Mouse (Mus musculus): ENCODE measurements around the gene Psapl1. TPM values are rescaled to one million over a fixed set of nuclear protein-coding genes. Genes with fewer than 3 reads are reported as not detected.
"Not testable (repeated sequence)": the region's sequence is repeated elsewhere in the genome, so short reads cannot be mapped to it uniquely, and the experiment has no call there.

The Psapl1 gene
- polyA plus RNA-seq, 1 experiment: 25.6 TPM

- no peak overlapping the region for H3K4me3 ChIP-seq (replicated peaks; ENCODE audit: extremely low read depth, low read depth, low read length)
- TF ChIP-seq POLR2A (IDR thresholded peaks at IDR 0.05; ENCODE audit: borderline replicate concordance, extremely low read depth, low read depth, low read length) (no peak), CTCF (IDR thresholded peaks at IDR 0.05; ENCODE audit: insufficient read depth, low read length) (no peak)
- WGBS: 70% methylated on average over 7 of the region's 7 CpGs
- no peak for DNase-seq
- no peaks in the 10 kb centered on the region for H3K4me1 ChIP-seq (ENCODE audit: control insufficient read depth, insufficient read depth, low read length)
These were observed 22.0 kb downstream of the Psapl1 start for GRCm38 (mm10) chr5:36225855-36226254.

GRCm38 (mm10) chr5:36226296-36226695, 22.5 kb downstream of the Psapl1 start:
- DNase-seq: no peak
- WGBS: 42% methylated on average over 11 of the region's 11 CpGs
- no peak for TF ChIP-seq CTCF (IDR thresholded peaks at IDR 0.05; ENCODE audit: insufficient read depth, low read length)
- TF ChIP-seq POLR2A (IDR thresholded peaks at IDR 0.05; ENCODE audit: borderline replicate concordance, extremely low read depth, low read depth, low read length): no peak
- no peaks in the 10 kb centered on the region for H3K4me1 ChIP-seq (ENCODE audit: control insufficient read depth, insufficient read depth, low read length)
- H3K4me3 ChIP-seq (replicated peaks; ENCODE audit: extremely low read depth, low read depth, low read length): no peak overlapping the region

GRCm38 (mm10) chr5:36228405-36229370, 24.9 kb downstream of the Psapl1 start:
- TF ChIP-seq CTCF (IDR thresholded peaks at IDR 0.05; ENCODE audit: insufficient read depth, low read length): no peak
- TF ChIP-seq POLR2A (IDR thresholded peaks at IDR 0.05; ENCODE audit: borderline replicate concordance, extremely low read depth, low read depth, low read length): no peak
- Histone ChIP-seq H3K4me1 (ENCODE audit: control insufficient read depth, insufficient read depth, low read length) (no peaks in the 10 kb centered on the region), H3K4me3 (replicated peaks; ENCODE audit: extremely low read depth, low read depth, low read length) (no peak overlapping the region)
- no peak for DNase-seq
- WGBS: 69% methylated on average over 23 of the region's 23 CpGs

GRCm38 (mm10) chr5:36230301-36230780, 26.5 kb downstream of the Psapl1 start:
- no peak for TF ChIP-seq POLR2A (IDR thresholded peaks at IDR 0.05; ENCODE audit: borderline replicate concordance, extremely low read depth, low read depth, low read length)
- no peak for TF ChIP-seq CTCF (IDR thresholded peaks at IDR 0.05; ENCODE audit: insufficient read depth, low read length)
- H3K4me1 ChIP-seq (ENCODE audit: control insufficient read depth, insufficient read depth, low read length): no peaks in the 10 kb centered on the region
- no peak overlapping the region for H3K4me3 ChIP-seq (replicated peaks; ENCODE audit: extremely low read depth, low read depth, low read length)
- no peak for DNase-seq
- 58% methylated on average over 9 of the region's 9 CpGs for WGBS

- 92% methylated on average over 8 of the region's 10 CpGs for WGBS
- H3K4me1 ChIP-seq (ENCODE audit: control insufficient read depth, insufficient read depth, low read length); DNase-seq; H3K4me3 ChIP-seq (replicated peaks; ENCODE audit: extremely low read depth, low read depth, low read length): not testable (repeated sequence)
These were observed 33.7 kb downstream of the Psapl1 start for GRCm38 (mm10) chr5:36237526-36237925.

- WGBS: 68% methylated on average over 3 of the region's 3 CpGs
- TF ChIP-seq CTCF (IDR thresholded peaks at IDR 0.05; ENCODE audit: insufficient read depth, low read length) (no peak), POLR2A (IDR thresholded peaks at IDR 0.05; ENCODE audit: borderline replicate concordance, extremely low read depth, low read depth, low read length) (no peak)
- Histone ChIP-seq H3K4me1 (ENCODE audit: control insufficient read depth, insufficient read depth, low read length) (no peaks in the 10 kb centered on the region; the same call in 1 of the 2 replicates), H3K4me3 (replicated peaks; ENCODE audit: extremely low read depth, low read depth, low read length) (no peak overlapping the region)
- DNase-seq: no peak
These were observed 44.2 kb downstream of the Psapl1 start for GRCm38 (mm10) chr5:36248022-36248421.

- 67% methylated on average over 17 of the region's 17 CpGs for WGBS
- H3K4me3 ChIP-seq (replicated peaks; ENCODE audit: extremely low read depth, low read depth, low read length): no peak overlapping the region
- no peak for TF ChIP-seq CTCF (IDR thresholded peaks at IDR 0.05; ENCODE audit: insufficient read depth, low read length)
- no peak for TF ChIP-seq POLR2A (IDR thresholded peaks at IDR 0.05; ENCODE audit: borderline replicate concordance, extremely low read depth, low read depth, low read length)
- no peak for DNase-seq
- no peaks in the 10 kb centered on the region; the same call in 1 of the 2 replicates for H3K4me1 ChIP-seq (ENCODE audit: control insufficient read depth, insufficient read depth, low read length)
These were observed 49.1 kb downstream of the Psapl1 start for GRCm38 (mm10) chr5:36252746-36253504.

- Histone ChIP-seq H3K4me3 (replicated peaks; ENCODE audit: extremely low read depth, low read depth, low read length) (no peak overlapping the region), H3K4me1 (ENCODE audit: control insufficient read depth, insufficient read depth, low read length) (no peaks in the 10 kb centered on the region)
- TF ChIP-seq POLR2A (IDR thresholded peaks at IDR 0.05; ENCODE audit: borderline replicate concordance, extremely low read depth, low read depth, low read length) (no peak), CTCF (IDR thresholded peaks at IDR 0.05; ENCODE audit: insufficient read depth, low read length) (no peak)
- no peak for DNase-seq
- WGBS: 46% methylated on average over 18 of the region's 18 CpGs
These were observed 51.1 kb downstream of the Psapl1 start for GRCm38 (mm10) chr5:36254642-36255516.

Other genes with a start within 250 kb of the Psapl1 start
- gene Sorcs2, start 194.1 kb downstream of the Psapl1 start, polyA plus RNA-seq (2012; rRNA removed): 17.5 and 19.3 TPM in 2 replicates

All from lung, adult 2 months (tissue).